Mouse (Mus musculus): ENCODE results near the gene Wnt2.

DNA sequence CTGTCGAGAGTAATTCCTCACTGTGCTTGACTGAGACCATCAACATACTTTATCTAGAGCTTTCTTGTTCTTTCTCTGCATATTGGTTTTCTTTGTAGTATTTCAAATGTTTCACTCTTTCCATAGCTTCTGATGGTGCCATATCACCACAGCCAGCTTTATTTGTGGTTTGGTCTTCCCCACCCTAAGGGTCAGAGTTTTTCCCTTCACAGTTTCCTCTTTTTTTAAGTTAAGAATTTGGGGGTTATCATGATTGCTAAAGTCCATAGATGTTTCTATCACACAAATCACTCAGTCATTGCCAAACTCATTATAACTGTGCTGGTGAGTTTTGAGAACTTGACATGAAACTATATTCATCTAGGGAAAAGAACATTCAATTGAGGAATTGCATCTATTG, 60.6 kb downstream of the Wnt2 start:
- TF ChIP-seq POLR2A (IDR thresholded peaks at IDR 0.05; ENCODE audit: insufficient read depth, low read depth, low read length) (no peak), CTCF (IDR thresholded peaks at IDR 0.05) (no peak), EP300 (IDR thresholded peaks at IDR 0.05; ENCODE audit: insufficient read depth, low read depth, low read length) (no peak)

Data from heart, adult 2 months (tissue).